Mouse (Mus musculus): ENCODE data around the gene Gm14408. TPM values are rescaled to one million over a fixed set of nuclear protein-coding genes. Genes with fewer than 3 reads are reported as not detected.
"Not testable (repeated sequence)": the region's sequence is repeated elsewhere in the genome, so short reads cannot be mapped to it uniquely, and the experiment has no call there.

Gm14408 gene
- not detected in 2 replicates for total RNA-seq (2015)
- not detected in 2 replicates for total RNA-seq (2017)

DNA sequence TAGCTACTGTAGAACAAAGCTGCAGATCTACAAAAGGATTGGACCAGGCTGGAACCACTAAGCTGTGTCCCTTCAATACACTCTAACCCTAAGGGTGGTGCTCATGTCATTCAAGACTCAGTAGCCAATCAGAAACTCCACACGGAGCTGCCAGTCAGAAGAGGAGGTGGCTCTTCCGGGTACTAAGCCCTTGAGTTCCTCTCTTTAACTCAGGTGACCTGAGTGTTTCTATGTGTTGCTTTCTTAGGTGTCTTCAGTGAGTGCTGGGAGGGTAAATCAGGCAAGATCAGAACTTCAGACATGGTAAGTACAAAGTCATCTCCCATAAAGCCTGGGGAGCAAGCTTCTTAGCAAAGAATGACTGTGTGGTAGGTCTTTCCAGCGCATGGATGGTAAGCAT is at the start of gene Gm14408:
Gene Gm14408 (plus strand): TSS at position 301 of the 400 bp plus-strand sequence.
- not testable (repeated sequence) for ATAC-seq (replicated peaks; ENCODE audit: poor library complexity)

DNA sequence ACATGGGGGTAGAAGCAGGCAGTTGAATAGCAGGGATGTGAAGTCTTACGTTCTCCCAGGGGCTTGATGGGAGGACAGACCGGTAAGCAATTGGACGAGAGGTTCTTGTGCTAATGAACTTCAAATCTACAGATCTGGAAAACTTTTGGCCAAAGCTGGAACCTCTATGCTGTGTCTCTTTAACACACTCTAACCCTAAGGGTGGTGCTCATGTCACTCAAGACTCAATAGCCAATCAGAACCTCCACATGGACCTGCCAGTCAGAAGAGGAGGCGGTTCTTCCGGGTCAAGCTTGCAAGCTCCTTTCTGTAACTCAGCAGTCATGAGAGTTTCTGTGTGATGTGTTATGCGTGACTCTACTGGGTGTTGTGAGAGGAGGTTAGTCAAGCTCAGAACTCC is 32.6 kb upstream of the Gm14408 start, which contains the start of gene Gm14295:
Gene Gm14295 (plus strand): TSS at position 301 of the 400 bp plus-strand sequence.
- ATAC-seq (replicated peaks; ENCODE audit: poor library complexity) = not testable (repeated sequence)

DNA sequence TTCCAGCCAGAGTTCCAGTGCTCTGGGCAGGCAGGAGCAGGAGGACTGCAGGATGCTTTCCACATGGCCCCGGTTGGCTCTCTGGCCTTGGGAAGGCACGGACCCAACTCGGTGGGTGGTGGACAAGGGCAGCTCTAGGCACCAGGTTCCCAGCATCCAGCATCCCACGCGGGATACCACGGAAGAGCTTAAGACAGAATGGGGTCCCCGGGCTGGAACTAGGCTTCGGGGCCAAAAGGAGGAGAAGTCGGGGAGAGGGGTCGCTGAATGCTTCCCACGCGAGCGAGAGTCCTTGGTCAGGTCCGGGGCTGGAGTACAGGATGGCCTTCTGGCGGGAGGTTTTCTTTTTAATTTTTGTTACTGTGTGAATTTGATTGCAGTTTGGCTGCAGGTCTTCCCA is 32.2 kb upstream of the Gm14408 start:
- ATAC-seq (replicated peaks; ENCODE audit: poor library complexity) = not testable (repeated sequence)

Other genes starting within 250 kb of the Gm14408 start
- 16.7 and 21.6 TPM in 2 replicates for gene Gm14308, start 194.8 kb upstream of the Gm14408 start, total RNA-seq (2015)
- gene Gm14308, start 194.8 kb upstream of the Gm14408 start, total RNA-seq (2017) = 20.0 and 24.2 TPM in 2 replicates
- gene Zfp973, start 160.6 kb upstream of the Gm14408 start, total RNA-seq (2015) = 21.3 and 27.3 TPM in 2 replicates
- 10.1 and 12.3 TPM in 2 replicates for gene Zfp973, start 160.6 kb upstream of the Gm14408 start, total RNA-seq (2017)
- gene Gm14305, start 122.8 kb upstream of the Gm14408 start, total RNA-seq (2015) = 20.8 and 25.0 TPM in 2 replicates
- gene Gm14305, start 122.8 kb upstream of the Gm14408 start, total RNA-seq (2017) = 11.5 and 24.3 TPM in 2 replicates
- 15.9 and 18.9 TPM in 2 replicates for gene Gm14295, start 32.5 kb upstream of the Gm14408 start, total RNA-seq (2015)
- 6.0 and 48.4 TPM in 2 replicates for gene Gm14295, start 32.5 kb upstream of the Gm14408 start, total RNA-seq (2017)
- 9.0 and 14.6 TPM in 2 replicates for gene Gm14296, start 96.7 kb downstream of the Gm14408 start, total RNA-seq (2015)
- gene Gm14296, start 96.7 kb downstream of the Gm14408 start, total RNA-seq (2017) = 8.8 and 10.6 TPM in 2 replicates
- gene Gm14419, start 169.8 kb downstream of the Gm14408 start, total RNA-seq (2015) = 6.8 and 14.4 TPM in 2 replicates
- 4.5 and 24.1 TPM in 2 replicates for gene Gm14419, start 169.8 kb downstream of the Gm14408 start, total RNA-seq (2017)
- 0.32 TPM in 1 of 2 replicates, not detected in the other for gene Gm14401, start 243.2 kb downstream of the Gm14408 start, total RNA-seq (2015)
- gene Gm14401, start 243.2 kb downstream of the Gm14408 start, total RNA-seq (2017) = not detected in 2 replicates

Data from megakaryocyte progenitor cell, adult 5-6 weeks (primary cell).